Mouse (Mus musculus) T-helper 1 cell (primary cell): Measurements from ENCODE around the gene P2rx1.

ENCODE experiments used
- in situ Hi-C: fragments of 300-600 bp; cut with MboI, MseI; formaldehyde crosslinking; loops from one replicate; pipeline ENCODE4 v1.15.1; 2025; ENCODE audit warnings: high pct_unique_total_duplicates

P2rx1 gene

GRCm38 (mm10) chr11:72998771-72999170 lies at the start of gene P2rx1:
Gene P2rx1 (plus strand): TSS chr11:72999103.
- in situ Hi-C loops, result no loop called here

GRCm38 (mm10) chr11:72951137-72952000 lies 47.5 kb upstream of the P2rx1 start:
- in situ Hi-C loops, result no loop called here

- in situ Hi-C loops, result no loop called here
Observed at GRCm38 (mm10) chr11:72952226-72952625, 46.7 kb upstream of the P2rx1 start.

GRCm38 (mm10) chr11:72952697-72953096 lies 46.2 kb upstream of the P2rx1 start:
- in situ Hi-C loops, result no loop called here

GRCm38 (mm10) chr11:72953116-72953439 lies 45.8 kb upstream of the P2rx1 start:
- in situ Hi-C loops, result no loop called here

GRCm38 (mm10) chr11:72953440-72954151 lies 45.3 kb upstream of the P2rx1 start:
- in situ Hi-C loops, result no loop called here

- in situ Hi-C loops, result no loop called here
Observed at GRCm38 (mm10) chr11:72954216-72954615, 44.7 kb upstream of the P2rx1 start.

- in situ Hi-C loops, result no loop called here
Observed at GRCm38 (mm10) chr11:72955339-72955974, 43.4 kb upstream of the P2rx1 start.

GRCm38 (mm10) chr11:72957318-72957717 lies 41.6 kb upstream of the P2rx1 start:
- in situ Hi-C loops, result no loop called here

- in situ Hi-C loops, result no loop called here
Observed at GRCm38 (mm10) chr11:72959924-72960679, 38.8 kb upstream of the P2rx1 start.

- in situ Hi-C loops, result no loop called here
Observed at GRCm38 (mm10) chr11:72960723-72961071, 38.2 kb upstream of the P2rx1 start.

- in situ Hi-C loops, result no loop called here
Observed at GRCm38 (mm10) chr11:72961072-72961980, 37.6 kb upstream of the P2rx1 start, which contains the start of gene Atp2a3. Gene Atp2a3 (plus strand): TSS chr11:72961169.

- in situ Hi-C loops, result no loop called here
Observed at GRCm38 (mm10) chr11:72962378-72962777, 36.5 kb upstream of the P2rx1 start.

GRCm38 (mm10) chr11:72963058-72963788 lies 35.7 kb upstream of the P2rx1 start:
- in situ Hi-C loops, result no loop called here

- in situ Hi-C loops, result no loop called here
Observed at GRCm38 (mm10) chr11:72963789-72964294, 35.1 kb upstream of the P2rx1 start.

- in situ Hi-C loops, result no loop called here
Observed at GRCm38 (mm10) chr11:72974995-72975503, 23.9 kb upstream of the P2rx1 start.

- in situ Hi-C loops, result no loop called here
Observed at GRCm38 (mm10) chr11:72982516-72982915, 16.4 kb upstream of the P2rx1 start.

- in situ Hi-C loops, result no loop called here
Observed at GRCm38 (mm10) chr11:72983283-72983682, 15.6 kb upstream of the P2rx1 start.

- in situ Hi-C loops, result no loop called here
Observed at GRCm38 (mm10) chr11:72986745-72987144, 12.2 kb upstream of the P2rx1 start.

GRCm38 (mm10) chr11:72987234-72987633 lies 11.7 kb upstream of the P2rx1 start:
- in situ Hi-C loops, result no loop called here
